Mouse (Mus musculus): ENCODE measurements around the gene Tlcd2.
"Not testable (repeated sequence)": the region's sequence is repeated elsewhere in the genome, so short reads cannot be mapped to it uniquely, and the experiment has no call there.

Tlcd2 gene

DNA sequence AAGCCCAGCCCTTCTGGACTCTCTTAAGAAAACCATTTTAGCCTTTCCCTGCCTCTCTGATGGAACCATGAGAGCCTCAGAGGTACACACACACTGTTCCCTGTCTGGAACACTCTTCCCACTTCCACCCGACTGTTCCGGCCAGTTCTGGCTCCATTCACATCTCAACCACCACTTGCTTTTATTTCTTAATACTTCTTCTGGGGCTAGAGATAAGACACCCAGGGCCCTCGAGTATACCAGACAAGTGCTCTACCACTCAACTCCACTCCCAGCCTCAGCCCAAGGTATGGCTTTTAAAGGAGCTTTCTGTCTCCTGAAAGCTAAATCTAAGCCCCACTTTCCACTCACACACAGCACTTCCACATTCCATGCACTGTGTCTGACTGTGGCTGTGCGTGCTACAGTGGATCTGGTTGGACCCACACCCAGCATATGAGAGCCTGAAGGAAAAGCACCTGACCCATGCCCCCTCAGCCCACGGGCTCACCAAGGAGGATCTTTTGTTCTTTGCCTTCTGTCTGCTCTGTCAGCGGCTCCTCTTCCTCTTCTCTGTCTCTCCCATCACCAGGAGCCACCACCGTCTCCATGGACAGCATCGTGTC, 11.1 kb upstream of the Tlcd2 start:
- no peak for DNase-seq (ENCODE audit: low spot score)

DNA sequence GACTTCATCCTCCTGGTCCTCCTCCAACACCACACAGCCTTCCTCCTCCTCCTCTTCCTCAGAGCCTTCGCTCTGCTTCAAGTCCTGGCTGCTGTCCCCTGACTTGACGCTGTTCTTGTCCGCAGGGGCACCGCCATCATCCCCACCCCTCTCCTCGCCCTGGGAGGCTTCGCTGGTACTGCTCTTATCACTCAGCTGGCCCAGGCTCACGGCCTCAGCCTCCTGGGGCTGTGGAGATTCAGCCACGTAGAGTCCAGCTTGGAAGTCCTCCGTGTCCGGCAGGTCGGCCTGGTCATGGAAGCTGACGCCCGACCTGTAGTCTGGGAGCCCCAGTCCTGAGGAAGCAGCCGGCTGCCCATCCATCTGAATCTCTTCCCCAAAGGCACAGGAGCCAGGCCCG, 10.6 kb upstream of the Tlcd2 start:
- DNase-seq (ENCODE audit: low spot score) = no peak

DNA sequence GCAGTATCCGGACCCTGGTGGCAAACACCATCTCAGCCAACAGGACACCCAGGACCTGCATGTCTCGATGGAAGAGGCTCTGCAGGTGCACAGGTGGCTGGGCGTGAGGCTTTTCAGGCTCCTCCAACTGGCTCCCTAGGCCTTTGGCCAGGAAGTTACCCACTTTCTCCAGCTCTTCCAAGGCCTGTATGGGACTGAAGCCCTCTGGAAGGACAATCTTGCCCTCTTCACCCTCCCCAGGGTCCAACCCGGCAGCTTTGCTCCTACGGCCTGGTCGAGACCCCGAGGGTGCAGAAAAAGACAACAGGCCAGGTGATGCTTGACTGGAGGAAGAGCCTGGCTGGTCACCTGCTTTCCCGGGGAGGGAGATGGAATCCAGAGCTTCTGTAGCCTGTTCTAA, 9.4 kb upstream of the Tlcd2 start:
- no peak for DNase-seq (ENCODE audit: low spot score)

DNA sequence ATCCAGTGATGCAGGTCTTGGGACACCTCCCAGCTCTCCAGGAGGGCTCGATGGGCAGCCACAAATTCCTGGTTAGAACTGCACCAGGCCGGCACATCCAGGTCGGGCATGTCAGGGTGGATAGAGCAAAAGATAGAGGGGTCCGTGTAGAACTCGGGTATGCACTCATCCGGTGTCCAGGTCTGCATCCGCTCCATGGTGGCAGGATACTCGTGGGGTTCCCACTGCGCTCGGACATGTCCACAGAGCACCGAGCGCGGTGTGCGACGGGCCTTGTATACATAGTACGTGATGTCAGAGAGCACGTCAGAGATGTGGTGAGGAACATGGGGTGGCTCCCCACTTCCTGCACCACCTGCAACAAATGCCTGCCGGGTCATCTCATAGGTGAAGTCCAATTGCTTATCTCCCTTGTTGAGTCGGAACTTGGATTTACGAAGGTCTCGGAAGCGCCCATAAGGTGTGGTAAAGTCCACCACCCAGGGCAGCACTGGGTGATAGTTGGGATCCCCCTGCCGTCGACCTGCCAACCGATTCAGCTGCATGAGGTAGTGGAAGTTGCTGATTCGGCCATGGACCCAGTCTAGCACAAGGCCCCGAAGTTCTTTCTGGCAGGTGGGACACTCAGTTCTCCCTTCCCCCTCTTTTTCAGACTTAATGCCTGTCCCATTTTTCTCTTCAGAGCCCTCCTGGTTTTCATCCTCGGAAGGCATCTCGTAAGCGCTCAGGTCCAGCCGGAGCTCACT, 8.5 kb upstream of the Tlcd2 start:
- no peak for DNase-seq (ENCODE audit: low spot score)

DNA sequence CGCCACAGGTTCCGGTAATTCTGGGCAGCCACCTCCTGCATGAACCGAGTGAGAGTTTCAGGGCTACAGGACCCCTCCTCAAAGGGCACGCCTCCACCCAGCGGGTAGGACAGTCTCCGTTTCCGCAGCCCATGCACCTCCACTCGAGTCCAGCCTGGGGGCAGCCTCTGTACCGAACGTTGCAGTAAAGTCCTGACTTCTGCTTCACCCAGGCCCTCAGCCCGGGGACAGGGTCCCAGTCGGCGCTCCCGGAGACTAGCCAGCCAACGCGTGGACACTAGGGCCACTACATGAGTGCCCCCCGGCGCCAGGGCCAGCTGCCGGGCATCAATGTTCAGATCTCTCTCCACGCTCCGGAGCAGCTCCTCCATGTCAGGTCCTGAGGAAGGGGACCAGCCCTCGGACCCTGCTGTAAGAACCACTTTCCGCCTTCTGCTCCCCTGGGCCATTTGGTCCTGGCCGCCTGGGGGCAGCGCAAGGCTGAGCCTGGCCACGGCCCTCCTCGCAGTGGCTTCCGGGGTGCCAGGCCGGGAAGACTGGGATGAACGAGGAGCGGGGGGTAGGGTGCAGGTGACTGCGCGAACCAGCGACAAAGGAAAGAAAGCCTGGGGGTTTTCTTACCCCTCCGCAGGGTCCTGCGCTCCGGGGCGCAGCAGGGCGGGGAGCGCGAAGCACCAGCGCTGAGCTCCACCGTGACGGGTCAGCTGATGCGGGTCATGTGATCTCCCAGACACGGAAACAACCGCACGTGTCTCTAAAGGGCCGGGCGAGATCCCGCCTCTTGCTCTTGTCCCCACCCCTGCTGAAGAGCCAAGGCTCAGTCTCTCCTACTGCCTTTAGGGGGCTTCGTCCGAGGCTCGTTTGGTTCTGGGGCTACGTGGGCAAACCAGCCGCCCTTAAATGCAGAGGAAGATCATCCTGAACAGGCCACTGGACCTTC, 7.3 kb upstream of the Tlcd2 start, which contains the start of gene Wdr81:
Wdr81 (minus strand) TSS at position 727 of the 940 bp plus-strand sequence.
- peak; percentile 91 for DNase-seq (ENCODE audit: low spot score)

DNA sequence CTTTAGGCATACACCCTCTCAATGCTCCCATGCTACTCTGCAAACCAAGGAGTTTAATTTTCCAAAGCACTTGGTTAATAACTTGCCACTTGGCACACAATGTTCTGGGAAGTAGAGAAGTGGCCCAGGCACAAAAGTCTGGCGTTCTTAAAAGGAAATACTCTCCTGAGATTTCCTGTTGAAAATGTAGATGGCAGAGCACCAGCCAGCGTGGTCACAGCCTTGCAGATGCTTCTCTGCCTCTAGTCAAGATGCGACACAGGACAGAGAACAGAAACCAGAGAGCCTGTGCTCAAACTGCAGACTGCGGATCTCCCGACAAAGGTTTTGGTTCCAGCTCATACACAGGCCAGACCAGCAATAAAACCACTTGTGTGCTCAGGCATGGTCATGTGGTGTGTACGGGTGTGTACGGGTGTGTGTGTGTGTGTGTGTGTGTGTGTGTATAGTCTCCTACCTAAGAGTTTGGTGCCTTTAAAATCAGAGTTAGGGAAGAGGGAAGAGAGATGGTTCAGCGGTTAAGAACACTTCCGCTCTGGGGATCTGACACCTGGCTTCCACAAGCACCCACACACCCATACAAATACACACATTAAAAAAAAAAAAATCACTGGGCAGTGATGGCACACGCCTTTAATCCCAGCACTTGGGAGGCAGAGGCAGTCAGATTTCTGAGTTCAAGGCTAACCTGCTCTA, 6.3 kb upstream of the Tlcd2 start:
- DNase-seq (ENCODE audit: low spot score) = no peak

DNA sequence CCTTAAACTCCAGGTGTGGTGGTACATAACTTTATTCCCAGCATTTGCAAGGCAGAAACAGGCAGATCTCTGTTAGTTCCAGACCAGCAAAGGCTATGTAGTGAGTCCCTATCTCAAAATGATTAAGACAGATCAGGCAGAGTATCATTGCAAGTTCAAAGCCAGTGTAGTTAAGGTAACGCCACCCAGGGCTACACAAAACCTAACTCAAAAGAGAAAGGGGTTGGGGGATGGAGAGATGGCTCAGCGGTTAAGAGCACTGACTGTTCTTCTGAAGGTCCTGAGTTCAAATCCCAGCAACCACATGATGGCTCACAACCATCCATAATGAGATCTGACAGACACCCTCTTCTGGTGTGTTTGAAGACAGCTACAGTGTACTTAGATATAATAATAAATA, 5.5 kb upstream of the Tlcd2 start:
- not testable (repeated sequence) for DNase-seq (ENCODE audit: low spot score)

DNA sequence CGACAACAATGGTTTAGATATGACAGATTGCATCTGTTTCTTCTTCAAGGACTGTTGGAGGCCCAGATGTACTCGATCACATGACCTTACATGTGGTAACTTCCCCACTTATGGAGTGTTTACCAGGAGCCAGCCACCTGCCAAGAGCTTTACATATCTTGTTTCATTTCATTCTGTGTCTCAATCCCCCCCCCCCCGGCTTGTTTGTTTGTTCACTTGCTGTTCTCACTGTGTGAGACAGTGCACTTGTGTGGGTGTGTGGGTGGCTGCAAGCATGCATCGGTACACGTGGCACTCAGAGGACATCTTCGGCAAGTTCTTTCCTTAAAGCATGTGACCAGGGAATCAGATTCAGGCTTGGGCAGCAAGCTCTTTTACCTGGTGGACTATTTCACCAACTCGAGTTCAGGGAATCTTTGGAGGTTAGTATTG, 5.1 kb upstream of the Tlcd2 start:
- DNase-seq (ENCODE audit: low spot score) = no peak

DNA sequence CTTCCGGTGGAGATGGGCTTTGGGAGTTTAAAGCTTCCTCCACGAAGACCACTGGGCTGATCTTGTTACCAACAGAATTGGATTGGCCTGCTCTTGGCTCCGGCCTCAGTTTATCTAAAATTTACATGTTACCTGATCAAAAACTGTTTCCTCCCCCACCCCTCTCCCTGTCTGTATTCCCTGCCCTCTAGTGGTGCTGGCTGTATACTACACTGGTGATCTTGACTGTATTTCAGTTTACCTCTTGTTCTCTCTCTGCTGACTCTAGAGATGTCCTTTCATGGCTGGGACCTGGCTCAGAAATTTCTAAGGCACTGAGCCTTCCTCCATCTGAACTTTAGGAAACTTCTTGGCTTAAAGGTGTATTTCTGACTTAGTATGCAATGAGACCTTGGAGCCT, 3.3 kb upstream of the Tlcd2 start:
- no peak for DNase-seq (ENCODE audit: low spot score)

DNA sequence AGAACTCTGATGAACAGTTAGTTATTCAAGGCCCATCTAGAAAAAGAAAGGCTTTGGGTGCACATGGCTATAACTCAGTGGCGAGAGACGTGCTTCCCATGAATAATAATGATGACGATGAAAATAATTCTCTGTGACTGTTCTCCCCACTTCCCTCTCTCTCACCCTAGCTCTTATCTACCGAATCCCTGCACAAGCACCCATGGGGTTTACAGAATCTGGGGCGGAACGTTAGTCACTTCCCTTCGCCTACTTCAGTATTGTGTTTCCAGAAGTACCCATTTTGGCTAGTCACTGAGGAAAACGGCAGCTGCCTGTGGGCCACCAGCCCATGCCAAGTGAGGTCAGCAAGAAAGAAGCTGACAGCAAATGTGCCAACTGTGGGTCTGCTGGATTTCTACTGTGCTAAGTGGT, 2.9 kb upstream of the Tlcd2 start:
- DNase-seq (ENCODE audit: low spot score) = no peak

DNA sequence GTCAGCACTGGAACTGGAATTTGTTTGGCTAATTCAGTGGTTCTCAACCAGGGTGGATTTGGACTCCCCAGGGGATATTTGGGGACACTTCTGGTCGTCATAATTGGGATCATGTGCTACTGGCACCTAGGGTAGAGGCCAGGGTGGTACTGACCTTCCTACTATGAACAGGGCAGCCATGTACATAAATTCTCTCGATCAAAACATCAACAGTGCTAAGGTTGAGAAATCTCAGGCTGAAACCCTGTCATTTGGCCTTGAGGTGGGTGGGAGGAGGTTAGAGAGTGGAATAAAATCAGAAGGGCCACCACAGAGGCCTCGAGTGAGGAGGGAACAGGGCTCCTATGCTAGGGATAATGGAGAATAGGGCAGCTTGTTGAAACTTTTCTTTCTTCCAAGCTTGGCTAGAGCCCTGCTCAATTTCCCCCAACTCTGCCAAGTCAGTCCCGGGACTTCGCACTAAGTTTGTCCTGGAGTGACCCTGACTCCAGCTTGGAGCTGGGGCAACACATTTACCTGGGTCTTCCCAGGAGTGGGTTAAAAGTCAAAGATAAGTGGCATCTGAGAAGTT, 2.3 kb upstream of the Tlcd2 start:
- DNase-seq (ENCODE audit: low spot score) = no peak

DNA sequence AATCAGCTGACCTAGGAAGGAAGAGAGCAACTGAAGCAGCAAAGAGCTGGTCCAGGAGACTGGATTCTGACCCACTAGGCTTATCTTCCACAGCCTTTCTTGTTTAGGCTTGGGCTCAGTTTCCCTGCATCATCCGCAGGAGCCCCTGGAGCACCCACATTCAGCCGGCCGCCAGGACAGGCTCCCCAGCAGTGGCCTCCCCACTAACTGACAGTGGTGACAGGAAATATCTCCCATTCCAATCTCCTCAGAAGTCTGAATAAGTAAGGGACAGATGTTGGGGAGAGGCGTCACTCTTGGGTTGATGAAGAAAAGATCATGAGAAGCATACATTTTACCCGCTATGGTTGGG, 1.8 kb upstream of the Tlcd2 start:
- DNase-seq (ENCODE audit: low spot score) = no peak

DNA sequence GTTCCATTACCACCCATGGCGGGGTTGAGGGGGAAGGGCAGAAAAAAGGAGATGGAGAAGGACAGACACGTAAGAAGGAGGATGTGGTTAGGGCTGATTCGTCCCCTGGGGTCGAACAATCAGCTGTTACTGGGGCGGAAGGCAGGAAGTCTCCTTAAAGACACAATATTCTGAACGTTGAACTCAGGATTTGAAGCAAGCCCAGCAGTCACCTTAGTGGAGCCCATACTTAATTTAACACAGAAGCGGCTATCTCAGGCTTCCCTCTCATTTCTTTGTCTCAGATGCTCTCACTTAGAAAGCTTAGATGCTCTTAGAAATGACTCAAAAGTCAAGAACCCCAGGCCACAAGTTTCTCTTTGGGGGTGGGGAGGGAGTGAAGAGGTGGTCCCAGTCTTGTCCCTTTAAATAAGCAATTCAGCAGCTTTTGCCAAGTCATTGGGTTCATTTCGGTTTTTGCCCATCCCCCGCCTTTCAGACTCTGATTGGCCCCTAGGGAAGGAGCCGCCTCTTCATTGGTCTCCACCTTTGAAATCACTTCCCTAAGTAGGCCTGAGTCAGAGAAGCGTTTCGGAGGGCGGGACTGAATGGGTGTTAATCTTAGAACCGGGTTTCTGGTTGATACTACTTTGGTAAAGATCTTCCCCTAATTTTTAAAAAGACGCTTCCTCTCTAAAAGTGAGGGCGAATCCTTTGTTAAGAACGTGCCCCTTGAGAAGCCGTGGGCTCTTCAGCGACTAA, 1.2 kb upstream of the Tlcd2 start:
- DNase-seq (ENCODE audit: low spot score) = peak; percentile 97

DNA sequence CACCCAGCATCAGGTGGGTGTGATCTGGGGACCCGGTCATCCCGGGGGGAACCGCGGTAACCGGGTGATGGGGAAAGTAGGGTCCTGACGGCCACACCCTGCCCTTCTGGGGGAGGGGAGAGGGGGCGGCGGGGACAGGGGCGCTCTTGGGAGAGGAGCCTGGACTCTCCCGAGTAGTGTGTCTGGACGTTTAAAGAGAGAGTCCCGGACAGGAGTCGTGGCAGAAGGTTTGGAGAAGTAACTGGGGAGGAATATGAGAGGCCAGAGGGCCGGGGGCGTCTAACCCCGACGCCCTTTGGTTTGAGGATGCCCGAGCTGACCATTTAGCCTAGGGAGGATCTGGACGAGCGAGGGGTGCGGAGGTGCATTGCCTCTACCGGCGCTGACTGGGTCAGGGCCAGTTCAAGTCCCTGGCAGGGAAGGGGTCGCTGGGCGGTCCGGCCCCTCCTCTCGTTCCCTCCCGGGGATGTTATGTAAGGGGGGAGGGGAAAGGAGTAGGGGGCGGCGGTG, 283 bp downstream of the Tlcd2 start:
- no peak for DNase-seq (ENCODE audit: low spot score)

DNA sequence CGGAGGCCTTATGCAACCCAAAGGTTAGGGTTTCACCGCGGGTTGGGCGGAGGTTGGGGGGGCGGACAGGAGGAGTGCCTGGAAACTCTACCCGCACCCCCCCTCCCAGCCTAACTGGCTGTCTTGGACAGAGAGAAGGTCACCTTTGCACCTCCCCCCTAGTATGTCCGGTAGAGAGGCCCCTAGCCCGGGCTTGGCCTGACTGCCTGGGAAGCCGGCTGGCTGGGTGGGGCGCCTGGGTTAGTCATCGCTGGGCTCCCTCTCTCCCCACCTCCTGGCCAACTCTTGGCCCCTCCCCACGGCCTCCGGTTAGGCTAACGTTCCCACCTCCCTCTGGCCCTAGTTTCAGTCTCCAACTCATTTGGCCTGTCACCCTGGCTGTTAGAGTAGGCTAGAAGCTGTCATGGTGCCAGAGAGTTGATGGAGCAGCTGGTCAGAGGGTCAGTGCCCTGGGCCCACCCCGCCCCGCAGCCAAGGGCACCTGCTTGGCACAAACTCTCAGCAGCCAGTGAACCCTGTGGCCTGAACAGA, 803 bp downstream of the Tlcd2 start:
- peak; percentile 87 for DNase-seq (ENCODE audit: low spot score)

DNA sequence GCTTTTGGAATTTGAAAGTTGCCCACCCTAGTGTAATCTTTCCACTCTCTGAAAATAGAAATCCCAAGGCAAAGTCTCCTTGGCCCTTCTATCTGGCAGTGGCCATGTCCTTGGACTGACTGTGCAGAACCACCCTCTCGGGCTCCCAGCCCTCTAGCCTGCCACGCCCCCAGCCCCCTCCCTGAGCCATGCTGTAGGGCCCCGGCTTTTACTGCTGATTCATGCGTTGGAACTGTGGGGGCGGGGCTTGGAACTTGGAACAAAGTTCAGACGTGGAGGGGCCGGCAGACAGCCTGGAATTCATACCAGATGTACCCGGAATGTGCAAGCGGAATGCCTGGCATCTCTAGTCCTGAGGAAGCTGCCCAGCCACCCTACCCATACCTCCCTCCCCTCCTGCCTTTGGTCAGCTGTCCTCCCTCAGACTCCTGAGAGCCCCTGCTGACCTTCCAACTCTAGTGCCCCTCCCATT, 1.4 kb downstream of the Tlcd2 start:
- DNase-seq (ENCODE audit: low spot score) = peak; percentile 98

DNA sequence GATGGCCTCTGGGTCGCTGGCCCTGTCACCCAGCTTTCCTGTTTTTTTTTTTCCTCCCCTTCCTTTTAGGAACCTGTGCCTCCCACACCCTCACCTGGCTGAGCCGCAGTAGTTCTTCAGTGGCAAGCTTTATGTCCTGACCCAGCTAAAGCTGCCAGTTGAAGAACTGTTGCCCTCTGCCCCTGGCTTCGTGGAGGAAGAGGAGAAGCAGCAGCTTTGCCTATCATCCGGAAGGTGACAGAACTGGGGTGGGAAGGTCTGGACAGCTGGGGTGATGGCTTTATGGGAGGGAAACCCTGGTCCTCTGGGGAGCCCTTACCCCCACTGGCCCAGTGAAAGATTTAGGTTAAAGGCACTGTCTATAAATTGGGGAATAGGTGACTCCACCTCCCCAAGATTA, 2.1 kb downstream of the Tlcd2 start:
- DNase-seq (ENCODE audit: low spot score) = no peak

DNA sequence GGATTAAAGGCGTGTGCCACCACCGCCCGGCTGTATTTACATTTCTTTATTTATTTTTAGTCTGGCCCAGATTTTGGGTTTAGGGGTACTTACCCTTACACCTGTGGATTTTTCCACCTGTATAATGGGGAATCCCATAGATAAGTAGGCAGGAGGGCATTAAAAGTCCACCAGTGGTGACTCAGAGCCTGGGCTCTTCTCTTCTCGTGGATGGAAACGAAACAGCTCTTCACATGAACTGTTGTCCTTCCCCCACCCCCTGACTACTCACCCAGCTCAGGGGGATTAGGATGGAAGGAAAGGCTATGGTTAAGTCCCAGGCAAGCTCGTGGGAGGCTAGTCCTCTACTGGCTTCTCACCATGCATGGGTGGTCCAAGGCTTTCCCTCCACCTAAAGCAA, 2.9 kb downstream of the Tlcd2 start:
- no peak for DNase-seq (ENCODE audit: low spot score)

DNA sequence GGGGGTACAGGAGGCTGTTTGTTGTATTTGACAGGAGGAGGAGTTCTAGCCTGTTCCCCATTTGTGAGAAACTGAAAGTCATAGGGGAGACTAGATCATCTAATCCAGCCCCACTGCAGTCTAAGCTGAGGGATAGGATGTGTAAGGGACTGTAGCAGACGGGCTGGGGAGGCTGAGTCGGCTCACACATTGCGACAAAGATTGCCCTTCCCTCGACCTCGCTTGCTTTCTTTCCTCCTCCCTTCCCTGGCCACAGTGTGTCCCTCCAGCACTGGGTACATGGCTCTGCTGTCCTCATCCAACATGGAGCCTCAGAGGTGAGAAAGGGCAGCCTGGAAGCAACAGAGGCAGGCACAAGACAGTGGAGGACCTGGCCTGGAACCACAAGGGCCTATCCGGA, 3.5 kb downstream of the Tlcd2 start:
- DNase-seq (ENCODE audit: low spot score) = no peak

DNA sequence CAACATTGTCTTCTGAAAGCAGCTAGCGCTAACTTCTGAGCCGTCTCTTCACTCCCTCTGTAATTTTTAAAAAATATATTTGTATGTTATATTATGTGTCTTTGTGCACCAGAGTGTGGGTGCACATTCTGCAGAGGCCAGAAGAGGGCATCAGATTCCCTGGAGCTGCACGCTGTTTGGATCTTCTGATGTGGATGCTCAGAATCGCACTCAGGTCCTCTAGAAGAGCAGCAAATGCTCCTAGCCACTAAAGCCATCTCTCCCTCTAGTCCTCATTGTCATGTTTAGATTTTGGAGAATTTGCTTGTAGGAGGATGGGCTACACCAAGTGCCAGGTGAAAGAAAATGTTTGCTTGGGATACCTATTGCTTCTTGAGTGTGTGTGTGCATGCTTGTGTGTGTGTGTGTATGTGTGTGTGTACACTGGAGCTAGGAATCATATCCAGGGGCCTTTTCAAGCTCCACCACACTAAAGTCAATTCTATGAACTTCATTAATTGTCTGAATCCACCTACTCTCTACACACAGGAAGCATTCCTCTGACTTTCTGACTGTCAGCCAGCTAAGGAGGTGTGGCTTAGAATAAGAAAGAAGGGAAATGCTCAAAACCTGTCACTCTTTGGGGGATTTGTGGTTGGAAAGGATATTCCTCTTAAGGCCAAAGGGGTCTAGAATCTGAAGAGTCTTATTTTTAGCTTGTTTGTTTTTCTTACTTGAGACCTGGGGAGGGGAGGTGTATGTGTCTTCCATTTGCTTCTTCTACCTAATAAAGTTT, 5.4 kb downstream of the Tlcd2 start:
- no peak for DNase-seq (ENCODE audit: low spot score)

Data from yolk sac, embryonic 10.5 days (tissue).